Comparison of ENCODE assay signal across 40 mouse cellular contexts in the genomic region with DNA sequence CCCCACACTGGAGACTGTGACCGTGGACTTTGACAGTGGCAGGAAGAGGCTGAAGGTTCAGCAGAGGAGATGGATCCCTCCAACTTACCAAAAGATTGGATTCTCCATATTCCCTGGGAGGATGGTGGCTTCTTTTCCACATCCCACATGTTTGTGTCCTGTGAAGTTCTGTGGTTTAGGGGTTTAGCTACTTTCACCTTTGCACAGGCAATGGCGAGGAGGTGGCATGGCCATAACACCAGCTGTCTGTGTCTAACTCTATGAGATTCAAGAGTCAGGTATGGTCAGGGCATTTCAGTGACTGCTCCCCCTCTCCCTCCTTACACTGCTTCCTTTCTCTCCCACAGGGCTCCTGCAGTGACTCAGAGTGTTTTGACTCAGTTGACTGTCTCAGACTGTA. TPM values are rescaled to one million over a fixed set of nuclear protein-coding genes. Genes with fewer than 3 reads are reported as not detected.
"Had no signal": no experiment of that assay in that cellular context is flagged by ENCODE, and none has a peak within 500 bp of the region (broad histone marks: within the 10 kb centered on the region; RNA-seq: fewer than 3 reads in every experiment).

No protein-coding gene starts in this region.

- H3K27ac ChIP-seq: left cerebral cortex, adult 2 months; limb, embryonic 10.5 days; limb, embryonic 12.5 days; limb, embryonic 13.5 days; limb, embryonic 15.5 days; liver, embryonic 12.5 days; liver, embryonic 13.5 days; liver, embryonic 14.5 days; liver, embryonic 15.5 days; lung, embryonic 15.5 days; macrophage; midbrain, embryonic 10.5 days; midbrain, embryonic 12.5 days; midbrain, embryonic 13.5 days; midbrain, embryonic 15.5 days had no signal

- H3K4me3 ChIP-seq: left cerebral cortex, adult 2 months; limb, embryonic 10.5 days; limb, embryonic 12.5 days; limb, embryonic 13.5 days; limb, embryonic 15.5 days; liver, embryonic 12.5 days; liver, embryonic 13.5 days; liver, embryonic 15.5 days; lung, embryonic 15.5 days; megakaryocyte, embryonic 14.5 days; midbrain, embryonic 10.5 days; midbrain, embryonic 12.5 days; midbrain, embryonic 13.5 days; midbrain, embryonic 15.5 days; myocyte had no signal

- H3K36me3 ChIP-seq: limb, embryonic 10.5 days; limb, embryonic 12.5 days; limb, embryonic 13.5 days; limb, embryonic 15.5 days; liver, embryonic 12.5 days; liver, embryonic 13.5 days; liver, embryonic 15.5 days; lung, embryonic 15.5 days; midbrain, embryonic 10.5 days; midbrain, embryonic 12.5 days; midbrain, embryonic 13.5 days; midbrain, embryonic 15.5 days had no signal

- DNase-seq: left cerebral cortex, postnatal 4 days; liver; liver, embryonic 13.5 days; liver, postnatal 0 days; lung, adult 18-20 months; lung, adult 2 months; lung, embryonic 14.5 days; lung, postnatal 10 days; lung, postnatal 14 days; lung, postnatal 36 days; lung, postnatal 4 days; midbrain, embryonic 14.5 days had no signal

RNA-seq across cellular contexts. Expression of gene H2-Ab1, which starts 11.3 kb away (rescaled TPM):
- polyA plus RNA-seq: myocyte had no signal

RNA-seq across cellular contexts. Expression of gene H2-Aa, which starts 18.9 kb away (rescaled TPM):
- polyA plus RNA-seq: limb, embryonic 10.5 days; limb, embryonic 11.5 days; limb, embryonic 12.5 days; liver, embryonic 11.5 days; midbrain, embryonic 10.5 days; midbrain, embryonic 11.5 days; midbrain, embryonic 16.5 days; myocyte had no signal

RNA-seq across cellular contexts. Expression of gene H2-Ob, which starts 30.0 kb away (rescaled TPM):
- total RNA-seq: left cerebral cortex, postnatal 36 days; left cerebral cortex, postnatal 4 days had no signal
- polyA plus RNA-seq: limb, embryonic 10.5 days; limb, embryonic 11.5 days; limb, embryonic 12.5 days; limb, embryonic 13.5 days; limb, embryonic 15.5 days; liver, embryonic 11.5 days; lung, embryonic 14.5 days; midbrain, embryonic 10.5 days; midbrain, embryonic 11.5 days; midbrain, embryonic 12.5 days; midbrain, embryonic 13.5 days; midbrain, embryonic 14.5 days; myocyte had no signal

RNA-seq across cellular contexts. Expression of gene H2-Eb1, which starts 36.9 kb away (rescaled TPM):
- polyA plus RNA-seq: myocyte had no signal

RNA-seq across cellular contexts. Expression of gene H2-Eb2, which starts 56.7 kb away (rescaled TPM):
- total RNA-seq: left cerebral cortex, adult 2 months; left cerebral cortex, adult 8-10 months; left cerebral cortex, postnatal 10 days; left cerebral cortex, postnatal 14 days; left cerebral cortex, postnatal 25 days; left cerebral cortex, postnatal 36 days; left cerebral cortex, postnatal 4 days had no signal
- polyA plus RNA-seq: limb, embryonic 10.5 days; limb, embryonic 13.5 days; limb, embryonic 14.5 days; limb, embryonic 15.5 days; liver, embryonic 11.5 days; liver, embryonic 12.5 days; liver, embryonic 13.5 days; liver, embryonic 14.5 days; liver, embryonic 15.5 days; liver, embryonic 16.5 days; liver, postnatal 0 days; lung, embryonic 14.5 days; lung, postnatal 0 days; midbrain, embryonic 10.5 days; midbrain, embryonic 11.5 days; midbrain, embryonic 12.5 days; midbrain, embryonic 13.5 days; midbrain, embryonic 14.5 days; myocyte had no signal
